Mouse (Mus musculus) brain, embryonic 14.5 days (tissue): ENCODE results near the gene Atp1b1.

Experiments used
- CTCF ChIP-seq: fragments of 200-500 bp; IDR thresholded peaks from 2 replicates; pipeline ENCODE4 v1.5.1; 2012; ENCODE audit warnings: inconsistent platforms, mild to moderate bottlenecking, moderate library complexity, borderline replicate concordance; ENCODE audit not compliant: insufficient read depth, insufficient read length; ENCODE audit errors: extremely low read depth
- POLR2A ChIP-seq: fragments of 200-500 bp; IDR thresholded peaks from 2 replicates; pipeline ENCODE4 v1.6.1; 2012; ENCODE audit warnings: mild to moderate bottlenecking, inconsistent platforms, borderline replicate concordance; ENCODE audit not compliant: poor library complexity, insufficient read depth, insufficient read length, severe bottlenecking; ENCODE audit errors: extremely low read depth

DNA sequence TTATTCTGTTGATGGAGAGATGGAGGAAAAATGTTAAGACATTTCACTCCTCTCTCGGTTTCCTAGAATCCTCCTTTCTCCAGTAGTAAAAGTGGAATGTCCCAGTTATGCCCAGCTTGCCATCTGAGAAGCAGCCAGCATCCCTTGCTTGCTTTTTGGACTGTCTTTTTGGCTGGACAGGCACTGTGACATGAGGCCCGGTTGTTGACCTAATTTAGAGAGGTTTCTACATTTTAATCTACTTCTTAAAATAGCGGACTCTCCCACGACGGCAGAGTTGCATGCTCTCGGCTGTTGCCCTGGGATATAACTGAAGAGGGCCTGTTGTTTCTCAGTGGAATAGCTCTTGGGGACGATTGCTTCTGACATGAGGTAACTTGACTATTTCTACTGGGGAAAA, 44.1 kb upstream of the Atp1b1 start:
- TF ChIP-seq POLR2A (no peak), CTCF (no peak)
